Mouse (Mus musculus) embryonic facial prominence, embryonic 13.5 days (tissue): ENCODE results near the gene Slc12a5. TPM values are rescaled to one million over a fixed set of nuclear protein-coding genes. Genes with fewer than 3 reads are reported as not detected.

ENCODE experiments used
- ATAC-seq: fragments of 200-750 bp; cut with Nextera tagmentation; 2 replicates; pipeline ENCODE4 v1.8.0; 2017; ENCODE audit warnings: low read depth; ENCODE audit not compliant: insufficient number of reproducible peaks, insufficient read depth, low FRiP score, low TSS enrichment
- H3K27ac ChIP-seq: fragments of 300-500 bp; sonication (generic); 2 replicates; pipeline ENCODE4 v1.5.1; 2015; ENCODE audit warnings: moderate library complexity, mild to moderate bottlenecking, inconsistent platforms
- H3K27me3 ChIP-seq: fragments of 300-500 bp; sonication (generic); 2 replicates; pipeline ENCODE4 v1.6.1; 2015; ENCODE audit warnings: mild to moderate bottlenecking, inconsistent platforms
- H3K36me3 ChIP-seq: fragments of 300-500 bp; sonication (generic); 2 replicates; pipeline ENCODE4 v1.6.1; 2015; ENCODE audit warnings: mild to moderate bottlenecking, inconsistent platforms
- H3K4me1 ChIP-seq: fragments of 300-500 bp; sonication (generic); 2 replicates; pipeline ENCODE4 v1.6.1; 2015; ENCODE audit warnings: inconsistent platforms
- H3K4me2 ChIP-seq: fragments of 300-500 bp; sonication (generic); 2 replicates; pipeline ENCODE4 v1.6.1; 2015; ENCODE audit warnings: moderate library complexity, mild to moderate bottlenecking, inconsistent platforms
- H3K4me3 ChIP-seq: fragments of 300-500 bp; sonication (generic); 2 replicates; pipeline ENCODE4 v1.5.1; 2015; ENCODE audit warnings: mild to moderate bottlenecking, inconsistent platforms
- H3K9ac ChIP-seq: fragments of 300-500 bp; sonication (generic); 2 replicates; pipeline ENCODE4 v1.6.1; 2015; ENCODE audit warnings: mild to moderate bottlenecking, inconsistent platforms
- H3K9me3 ChIP-seq: fragments of 300-500 bp; sonication (generic); 2 replicates; pipeline ENCODE4 v1.6.1; 2016; ENCODE audit warnings: inconsistent platforms
- WGBS: fragments of 180-500 bp; shearing (Covaris S2); methylation state at CpG from one replicate; pipeline ENCODE4 v1.1.7; 2015; ENCODE audit warnings: mixed read lengths; 5-methylcytosine and 5-hydroxymethylcytosine counted together
- polyA plus RNA-seq: library from polyadenylated mRNA; unstranded; fragments of >200 nt; fragmentation: Nextera tagmentation; extraction: Ambion mirVana; gene quantifications from 2 replicates; pipeline ENCODE4 v1.2.1, GENCODE M21; 2015

Gene Slc12a5
- polyA plus RNA-seq, 1 experiment from 2014 or later, result 2.9 TPM

GRCm38 (mm10) chr2:164924100-164924857 lies 36.3 kb upstream of the Slc12a5 start:
- Histone ChIP-seq H3K4me1 (peaks cover 7% of the 10 kb centered on the region; the same call in 1 of the 2 replicates), H3K4me3 (no peak overlapping the region), H3K36me3 (peaks cover 9% of the 10 kb centered on the region; the same call in 1 of the 2 replicates), H3K9me3 (no peaks in the 10 kb centered on the region), H3K27ac (no peak overlapping the region), H3K27me3 (no peaks in the 10 kb centered on the region), H3K4me2 (no peak overlapping the region), H3K9ac (0 out of 2 replicates have a peak overlapping the region, but pooled peaks have one; percentile 4)
- 32% methylated on average over 11 of the region's 11 CpGs for WGBS
- ATAC-seq, result no peak

DNA sequence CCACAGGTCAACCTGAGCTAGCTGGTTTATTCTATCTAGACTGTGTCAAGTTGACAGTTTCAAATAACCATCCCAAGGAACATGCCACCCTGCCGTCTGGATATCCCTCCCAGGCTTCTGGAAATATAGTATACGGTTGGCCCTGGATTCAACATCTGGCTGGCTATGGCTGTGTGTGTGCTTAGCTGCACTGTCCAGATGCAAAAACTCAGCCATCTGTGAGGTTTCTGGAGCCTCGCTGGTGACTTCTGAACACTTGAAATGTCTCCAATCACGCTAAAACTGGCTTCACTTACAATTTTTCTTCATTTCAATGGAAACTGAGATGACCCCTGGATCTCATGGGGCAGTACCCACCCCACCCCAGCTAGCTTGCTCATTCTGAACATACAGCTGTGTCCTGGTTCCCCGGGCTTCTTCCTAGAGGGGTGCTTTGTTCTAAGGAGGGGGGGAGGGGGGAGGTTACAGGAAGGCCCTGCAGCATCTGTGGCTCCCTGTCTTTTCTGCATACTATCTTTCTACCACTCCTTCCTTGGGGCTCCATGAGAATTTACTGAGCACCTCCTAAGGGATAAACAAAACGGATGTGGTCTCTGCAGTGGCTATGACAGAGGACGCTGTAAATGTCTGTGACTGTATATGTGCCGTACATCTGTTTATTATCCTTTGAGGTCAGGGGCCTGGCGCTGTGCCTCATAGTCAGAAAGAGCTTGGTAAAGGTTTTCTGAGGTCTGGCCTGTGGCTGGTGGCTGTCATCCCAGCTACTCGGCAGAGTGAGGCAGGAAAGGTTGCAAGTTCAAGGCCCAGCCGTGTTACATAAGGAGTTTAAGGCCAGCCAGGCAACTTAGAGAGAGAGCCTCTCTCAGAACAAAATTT lies 29.7 kb upstream of the Slc12a5 start:
- H3K27ac ChIP-seq, result peak overlapping the region; percentile 51
- WGBS, result 23% methylated on average over 11 of the region's 11 CpGs

GRCm38 (mm10) chr2:164933534-164933933 lies 27.1 kb upstream of the Slc12a5 start:
- Histone ChIP-seq H3K9ac (no peak overlapping the region), H3K27ac (no peak overlapping the region), H3K4me2 (no peak overlapping the region), H3K27me3 (peaks cover 34% of the 10 kb centered on the region), H3K36me3 (no peaks in the 10 kb centered on the region), H3K4me3 (no peak overlapping the region), H3K4me1 (peaks cover 18% of the 10 kb centered on the region), H3K9me3 (no peaks in the 10 kb centered on the region)
- WGBS, result 43% methylated on average over 8 of the region's 10 CpGs
- ATAC-seq, result no peak

More for the DNA sequence above, 29.7 kb upstream of the Slc12a5 start:
- H3K4me3 ChIP-seq, result no peak overlapping the region
- no peak overlapping the region for H3K9ac ChIP-seq
- no peak for ATAC-seq
- H3K9me3 ChIP-seq, result no peaks in the 10 kb centered on the region
- H3K4me1 ChIP-seq, result peaks cover 14% of the 10 kb centered on the region
- H3K36me3 ChIP-seq, result no peaks in the 10 kb centered on the region
- peaks cover 16% of the 10 kb centered on the region; the same call in 1 of the 2 replicates for H3K27me3 ChIP-seq
- no peak overlapping the region for H3K4me2 ChIP-seq

GRCm38 (mm10) chr2:164935991-164936390 lies 24.6 kb upstream of the Slc12a5 start:
- Histone ChIP-seq H3K36me3 (no peaks in the 10 kb centered on the region), H3K4me3 (no peak overlapping the region), H3K4me1 (peaks cover 33% of the 10 kb centered on the region), H3K27me3 (peaks cover 58% of the 10 kb centered on the region), H3K27ac (no peak overlapping the region), H3K9ac (no peak overlapping the region), H3K9me3 (no peaks in the 10 kb centered on the region), H3K4me2 (no peak overlapping the region)
- ATAC-seq, result no peak
- 71% methylated on average over 4 of the region's 4 CpGs for whole genome bisulfite sequencing

- Histone ChIP-seq H3K27me3 (peaks cover 51% of the 10 kb centered on the region), H3K27ac (no peak overlapping the region), H3K9me3 (no peaks in the 10 kb centered on the region), H3K4me2 (peak overlapping the region; percentile 73), H3K36me3 (no peaks in the 10 kb centered on the region), H3K4me1 (peaks cover 42% of the 10 kb centered on the region), H3K9ac (peak overlapping the region; percentile 60), H3K4me3 (peak overlapping the region; percentile 43)
- peak; percentile 57; the same call in 1 of the 2 replicates for ATAC-seq
- 3% methylated on average over 39 of the region's 39 CpGs for WGBS
These were observed 22.2 kb upstream of the Slc12a5 start for GRCm38 (mm10) chr2:164938146-164939091.

GRCm38 (mm10) chr2:164939106-164939505 lies 21.5 kb upstream of the Slc12a5 start:
- Histone ChIP-seq H3K27ac (no peak overlapping the region), H3K4me2 (peak overlapping the region; percentile 73), H3K36me3 (no peaks in the 10 kb centered on the region), H3K4me3 (peak overlapping the region; percentile 43), H3K9ac (peak overlapping the region; percentile 60), H3K9me3 (no peaks in the 10 kb centered on the region), H3K27me3 (peaks cover 47% of the 10 kb centered on the region), H3K4me1 (peaks cover 42% of the 10 kb centered on the region)
- ATAC-seq, result no peak; the same call in 1 of the 2 replicates
- 2% methylated on average over 11 of the region's 11 CpGs for WGBS

DNA sequence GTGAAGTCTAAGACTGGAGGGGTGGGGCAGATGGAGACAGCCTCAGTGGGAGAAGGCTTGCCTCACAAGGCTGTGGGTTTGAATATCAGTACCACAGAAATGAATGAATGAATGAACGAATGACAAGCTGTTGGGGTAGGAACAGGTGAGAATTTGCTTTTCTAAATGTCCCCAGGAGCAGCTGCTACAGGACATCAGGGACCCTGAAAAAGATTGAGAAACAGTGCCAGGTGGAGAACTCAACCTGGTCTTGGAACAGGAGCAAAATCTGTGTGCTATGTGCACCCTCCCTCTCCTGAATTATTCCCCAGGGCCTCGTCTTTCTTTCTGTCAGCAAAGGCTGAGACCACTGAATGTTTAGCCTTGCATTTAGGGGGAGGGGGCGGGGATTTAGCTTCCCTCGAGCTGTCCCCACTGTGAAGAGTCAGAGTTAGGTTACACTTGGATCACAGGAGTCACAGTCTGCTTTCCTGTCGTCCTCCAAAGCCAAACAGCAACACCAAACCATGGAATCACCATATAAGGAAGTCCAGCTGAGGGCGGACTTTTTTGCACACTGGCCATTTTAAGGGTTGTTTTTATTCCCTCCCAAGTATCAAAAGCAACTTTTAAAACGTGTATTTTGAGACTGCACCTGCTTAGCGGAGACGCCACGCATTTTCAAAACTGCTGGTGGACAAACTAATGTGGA lies 20.3 kb upstream of the Slc12a5 start, which contains the start of gene Mmp9:
Gene Mmp9, plus strand, starts transcription at position 641 of the 691 bp plus-strand sequence.
- Histone ChIP-seq H3K27me3 (peaks cover 47% of the 10 kb centered on the region), H3K36me3 (no peaks in the 10 kb centered on the region), H3K9me3 (no peaks in the 10 kb centered on the region), H3K27ac (no peak within 1 kb of the TSS), H3K4me1 (peaks cover 42% of the 10 kb centered on the region), H3K4me3 (no peak within 1 kb of the TSS), H3K9ac (no peak within 1 kb of the TSS), H3K4me2 (no peak within 1 kb of the TSS)
- 14% methylated on average over 10 of the region's 10 CpGs for WGBS
- no peak for ATAC-seq

GRCm38 (mm10) chr2:164942692-164943290 lies 17.8 kb upstream of the Slc12a5 start:
- H3K9me3 ChIP-seq, result no peaks in the 10 kb centered on the region
- no peak overlapping the region for H3K4me2 ChIP-seq
- 19% methylated on average over 5 of the region's 5 CpGs for WGBS
- no peak overlapping the region for H3K27ac ChIP-seq
- ATAC-seq, result no peak
- H3K4me1 ChIP-seq, result peaks cover 50% of the 10 kb centered on the region
- peaks cover 51% of the 10 kb centered on the region for H3K27me3 ChIP-seq
- no peak overlapping the region for H3K9ac ChIP-seq
- no peaks in the 10 kb centered on the region for H3K36me3 ChIP-seq
- no peak overlapping the region for H3K4me3 ChIP-seq

- peak overlapping the region; percentile 62; the same call in 1 of the 2 replicates for H3K27ac ChIP-seq
- ATAC-seq, result 0 out of 2 replicates have a peak, but pooled peaks have one; percentile 16
- peaks cover 34% of the 10 kb centered on the region for H3K4me1 ChIP-seq
- H3K4me2 ChIP-seq, result peak overlapping the region; percentile 55; the same call in 1 of the 2 replicates
- no peaks in the 10 kb centered on the region for H3K36me3 ChIP-seq
- WGBS, result 24% methylated on average over 4 of the region's 4 CpGs
- H3K4me3 ChIP-seq, result no peak overlapping the region
- H3K27me3 ChIP-seq, result peaks cover 67% of the 10 kb centered on the region
- no peak overlapping the region for H3K9ac ChIP-seq
- no peaks in the 10 kb centered on the region for H3K9me3 ChIP-seq
These were observed 13.1 kb upstream of the Slc12a5 start for GRCm38 (mm10) chr2:164947506-164947905.

- Histone ChIP-seq H3K9ac (peak overlapping the region; percentile 49; the same call in 1 of the 2 replicates), H3K4me2 (peak overlapping the region; percentile 55), H3K27ac (peak overlapping the region; percentile 62; the same call in 1 of the 2 replicates), H3K4me3 (peak overlapping the region; percentile 32), H3K4me1 (peaks cover 34% of the 10 kb centered on the region), H3K36me3 (no peaks in the 10 kb centered on the region), H3K27me3 (peaks cover 71% of the 10 kb centered on the region), H3K9me3 (no peaks in the 10 kb centered on the region)
- ATAC-seq, result 0 out of 2 replicates have a peak, but pooled peaks have one; percentile 29
- WGBS, result 3% methylated on average over 6 of the region's 7 CpGs
These were observed 12.7 kb upstream of the Slc12a5 start for GRCm38 (mm10) chr2:164947930-164948329.
